Mouse (Mus musculus) bone marrow macrophage, adult 2 months (primary cell): Measurements from ENCODE around the gene Cdh11.

Experiments
- CTCF ChIP-seq: IDR thresholded peaks from 2 replicates; pipeline ENCODE4 v1.5.1; 2012; ENCODE audit warnings: low read depth, mild to moderate bottlenecking, low read length, moderate library complexity
- POLR2A ChIP-seq: IDR thresholded peaks from 2 replicates; pipeline ENCODE4 v1.6.1; 2012; ENCODE audit warnings: mild to moderate bottlenecking, low read depth, low read length, borderline replicate concordance

DNA sequence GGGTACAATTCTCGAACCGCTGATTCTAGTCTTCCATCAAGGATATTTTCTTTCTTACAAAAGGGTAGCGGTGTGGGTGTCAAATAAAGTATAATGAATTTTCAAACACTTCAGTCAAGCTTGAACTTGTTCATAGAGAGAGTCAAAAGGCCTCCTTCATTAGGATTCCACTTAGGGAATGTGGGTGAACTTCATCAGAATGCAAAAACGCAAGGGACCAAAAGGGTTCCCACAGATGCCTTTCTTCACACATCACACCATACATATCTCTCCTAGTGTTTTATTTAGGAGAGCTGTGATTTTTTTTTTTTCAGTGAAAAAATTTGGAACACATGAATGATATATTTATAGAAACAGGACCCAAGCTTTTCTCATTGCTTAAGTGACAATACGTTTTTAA, 28.5 kb upstream of the Cdh11 start:
- TF ChIP-seq CTCF, result no peak
- TF ChIP-seq POLR2A, result no peak
